Mouse (Mus musculus) midbrain, postnatal 0 days (tissue): ENCODE results near the gene Stk10. TPM values are rescaled to one million over a fixed set of nuclear protein-coding genes. Genes with fewer than 3 reads are reported as not detected.

ENCODE experiments used
- ATAC-seq: fragments of 200-750 bp; cut with Nextera tagmentation; 2 replicates; pipeline ENCODE4 v1.8.0; 2017; ENCODE audit warnings: moderate number of reproducible peaks, mild to moderate bottlenecking, moderate TSS enrichment, moderate library complexity; ENCODE audit not compliant: low FRiP score
- DNase-seq: peaks from one replicate; pipeline ENCODE4 v3.0.0-alpha.2; 2015; ENCODE audit warnings: low spot score
- H3K27ac ChIP-seq: fragments of 300-500 bp; sonication (generic); 2 replicates; pipeline ENCODE4 v1.5.1; 2014; ENCODE audit warnings: low read depth, mild to moderate bottlenecking, low read length, mixed read lengths
- H3K27me3 ChIP-seq: fragments of 300-500 bp; sonication (generic); 2 replicates; pipeline ENCODE4 v1.6.1; 2014; ENCODE audit warnings: low read length, control low read depth, mixed read lengths; ENCODE audit not compliant: insufficient read depth
- H3K36me3 ChIP-seq: fragments of 300-500 bp; sonication (generic); 2 replicates; pipeline ENCODE4 v1.6.1; 2014; ENCODE audit warnings: low read length, control low read depth, mixed read lengths; ENCODE audit not compliant: insufficient read depth
- H3K4me1 ChIP-seq: fragments of 300-500 bp; sonication (generic); 2 replicates; pipeline ENCODE4 v1.6.1; 2014; ENCODE audit warnings: mild to moderate bottlenecking, control low read depth, antibody characterized with exemption, low read length, mixed read lengths; ENCODE audit not compliant: insufficient read depth
- H3K4me2 ChIP-seq: fragments of 300-500 bp; sonication (generic); 2 replicates; pipeline ENCODE4 v1.6.1; 2014; ENCODE audit warnings: low read depth, mild to moderate bottlenecking, low read length, mixed read lengths; ENCODE audit not compliant: poor library complexity, severe bottlenecking
- H3K4me3 ChIP-seq: fragments of 300-500 bp; sonication (generic); 2 replicates; pipeline ENCODE4 v1.5.1; 2014; ENCODE audit warnings: low read depth, mild to moderate bottlenecking, low read length, moderate library complexity
- H3K9ac ChIP-seq: fragments of 300-500 bp; sonication (generic); replicated peaks from 2 replicates; pipeline ENCODE4 v1.6.1; 2014; ENCODE audit warnings: mild to moderate bottlenecking, low read length, moderate library complexity, mixed read lengths; ENCODE audit not compliant: poor library complexity, severe bottlenecking
- H3K9me3 ChIP-seq: fragments of 300-500 bp; sonication (generic); 2 replicates; pipeline ENCODE4 v1.6.1; 2016; ENCODE audit warnings: low read length, control low read depth
- CTCF ChIP-seq: IDR thresholded peaks from 2 replicates; pipeline ENCODE4 v1.5.1; 2016; ENCODE audit warnings: antibody characterized with exemption, mild to moderate bottlenecking
- WGBS: fragments of 180-500 bp; shearing (Covaris S2); extraction: QIAGEN DNeasy Blood & Tissue Kit; methylation state at CpG from one replicate; pipeline ENCODE4 v1.1.7; 2014; 5-methylcytosine and 5-hydroxymethylcytosine counted together
- polyA plus RNA-seq: library from polyadenylated mRNA; unstranded; fragments of >200 nt; fragmentation: Nextera tagmentation; extraction: Ambion mirVana; gene quantifications from 2 replicates; pipeline ENCODE4 v1.2.1, GENCODE M21; 2015
- total RNA-seq: library from RNA; depleted of rRNA; stranded (reverse); fragments of >200 nt; gene quantifications from 2 replicates; pipeline ENCODE4 v1.2.3, GENCODE M21; 2014

Gene Stk10
- total and polyA plus RNA-seq, 2 experiments from 2014 or later, result 0.99 to 9.4 TPM

DNA sequence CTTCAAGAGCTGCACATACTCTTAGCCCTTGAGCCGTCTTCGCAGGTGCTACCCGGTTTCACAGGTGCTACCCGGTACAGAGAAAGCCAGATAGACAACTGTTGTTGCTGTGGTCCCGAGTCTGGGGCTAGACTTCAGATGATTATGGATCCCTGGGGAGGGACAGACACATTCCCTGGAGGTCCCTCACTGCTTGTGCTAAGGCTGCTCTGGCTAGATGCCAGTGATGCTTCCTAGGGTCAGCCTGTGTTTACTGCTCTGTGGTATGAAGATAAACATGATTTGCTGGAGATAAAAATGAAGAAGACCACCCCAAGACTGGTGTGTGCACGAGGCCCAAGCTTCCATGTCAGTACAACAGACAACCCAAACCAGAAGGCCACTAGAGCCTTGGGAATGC, 10.9 kb downstream of the Stk10 start:
- no peak overlapping the region for H3K4me3 ChIP-seq
- no peak overlapping the region for H3K27ac ChIP-seq
- H3K4me2 ChIP-seq, result no peak overlapping the region
- WGBS, result 91% methylated on average over 6 of the region's 6 CpGs
- DNase-seq (no peak), ATAC-seq (no peak)
- no peaks in the 10 kb centered on the region; the same call in 1 of the 2 replicates for H3K36me3 ChIP-seq
- no peaks in the 10 kb centered on the region for H3K4me1 ChIP-seq
- no peaks in the 10 kb centered on the region for H3K9me3 ChIP-seq
- no peaks in the 10 kb centered on the region for H3K27me3 ChIP-seq
- no peak for TF ChIP-seq CTCF
- H3K9ac ChIP-seq, result no peak overlapping the region

- H3K27me3 ChIP-seq, result no peaks in the 10 kb centered on the region
- no peak overlapping the region for H3K27ac ChIP-seq
- H3K9me3 ChIP-seq, result no peaks in the 10 kb centered on the region
- ATAC-seq, result no peak
- no peak for TF ChIP-seq CTCF
- H3K9ac ChIP-seq, result no peak overlapping the region
- H3K4me3 ChIP-seq, result no peak overlapping the region
- WGBS, result 82% methylated on average over 5 of the region's 5 CpGs
- H3K4me1 ChIP-seq, result no peaks in the 10 kb centered on the region; the same call in 1 of the 2 replicates
- no peaks in the 10 kb centered on the region; the same call in 1 of the 2 replicates for H3K36me3 ChIP-seq
- H3K4me2 ChIP-seq, result no peak overlapping the region
- no peak for DNase-seq
Measured at GRCm38 (mm10) chr11:32544497-32544896, 11.4 kb downstream of the Stk10 start.

GRCm38 (mm10) chr11:32545605-32546004, 12.5 kb downstream of the Stk10 start:
- no peak for TF ChIP-seq CTCF
- ATAC-seq (no peak), DNase-seq (no peak)
- H3K9ac ChIP-seq, result no peak overlapping the region
- no peaks in the 10 kb centered on the region for H3K9me3 ChIP-seq
- no peaks in the 10 kb centered on the region for H3K27me3 ChIP-seq
- H3K4me2 ChIP-seq, result no peak overlapping the region
- no peak overlapping the region for H3K27ac ChIP-seq
- H3K36me3 ChIP-seq, result no peaks in the 10 kb centered on the region; the same call in 1 of the 2 replicates
- H3K4me3 ChIP-seq, result no peak overlapping the region
- no peaks in the 10 kb centered on the region; the same call in 1 of the 2 replicates for H3K4me1 ChIP-seq
- WGBS, result 48% methylated on average over 12 of the region's 12 CpGs

- no peak overlapping the region for H3K4me2 ChIP-seq
- no peak overlapping the region for H3K27ac ChIP-seq
- H3K27me3 ChIP-seq, result no peaks in the 10 kb centered on the region
- no peaks in the 10 kb centered on the region; the same call in 1 of the 2 replicates for H3K4me1 ChIP-seq
- H3K4me3 ChIP-seq, result no peak overlapping the region
- TF ChIP-seq CTCF, result no peak
- ATAC-seq (no peak; the same call in 1 of the 2 replicates), DNase-seq (peak; percentile 76)
- H3K9me3 ChIP-seq, result no peaks in the 10 kb centered on the region
- WGBS, result 73% methylated on average over 5 of the region's 5 CpGs
- H3K9ac ChIP-seq, result no peak overlapping the region
- no peaks in the 10 kb centered on the region for H3K36me3 ChIP-seq
Measured at GRCm38 (mm10) chr11:32546483-32546882, 13.4 kb downstream of the Stk10 start.

DNA sequence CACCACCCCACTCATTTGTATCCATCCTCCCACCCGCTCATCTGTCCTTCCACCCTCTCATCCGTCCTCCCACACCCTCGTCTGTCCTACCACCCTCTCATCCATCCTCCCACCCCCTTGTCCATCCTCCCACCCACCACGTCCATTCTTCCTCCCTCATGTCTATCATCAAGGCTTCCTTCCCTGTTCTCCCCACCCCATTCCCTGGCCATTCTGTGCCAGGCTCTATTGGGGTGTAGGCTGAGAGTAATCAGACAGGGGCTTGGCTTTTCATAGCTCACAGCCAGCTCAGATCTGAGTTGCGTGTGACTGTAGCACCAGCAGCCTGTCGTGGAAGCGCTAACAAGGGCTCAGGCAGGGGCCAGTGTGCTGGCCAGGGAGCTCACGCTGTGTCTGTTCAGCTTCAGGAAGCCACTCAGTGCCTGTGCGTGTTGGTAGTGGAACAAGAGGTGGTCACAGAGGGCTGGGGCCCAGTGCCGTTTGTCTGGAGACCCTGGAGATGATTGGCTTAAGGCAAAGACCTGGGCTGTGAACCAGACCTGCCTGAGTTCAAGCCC, 14.4 kb downstream of the Stk10 start:
- H3K9ac ChIP-seq, result no peak overlapping the region
- no peaks in the 10 kb centered on the region; the same call in 1 of the 2 replicates for H3K4me1 ChIP-seq
- DNase-seq (no peak), ATAC-seq (no peak)
- no peaks in the 10 kb centered on the region for H3K27me3 ChIP-seq
- no peak for TF ChIP-seq CTCF
- no peaks in the 10 kb centered on the region for H3K36me3 ChIP-seq
- no peak overlapping the region for H3K4me2 ChIP-seq
- H3K9me3 ChIP-seq, result no peaks in the 10 kb centered on the region
- no peak overlapping the region for H3K27ac ChIP-seq
- no peak overlapping the region for H3K4me3 ChIP-seq
- 75% methylated on average over 10 of the region's 10 CpGs for WGBS

DNA sequence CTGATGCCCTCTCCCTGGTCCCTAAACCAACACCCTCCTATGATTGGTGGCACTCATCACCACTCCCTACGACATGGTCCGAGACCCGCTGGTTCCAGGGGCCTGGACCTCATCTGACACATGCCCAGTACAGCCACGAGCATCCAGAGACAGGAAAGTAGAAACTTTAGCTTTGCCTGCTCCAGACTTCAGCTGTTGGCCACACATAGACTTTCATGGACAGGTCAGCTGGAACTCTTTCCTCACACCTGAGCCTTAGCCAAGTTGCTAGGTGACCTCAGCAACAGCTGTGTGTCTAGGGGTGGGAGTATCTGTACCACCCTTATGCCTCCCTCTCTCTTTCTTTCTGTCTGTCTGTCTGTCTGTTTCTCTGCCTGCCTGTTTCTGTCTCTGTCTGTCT, 15.1 kb downstream of the Stk10 start:
- Histone ChIP-seq H3K4me2 (no peak overlapping the region), H3K4me3 (no peak overlapping the region), H3K27ac (no peak overlapping the region), H3K4me1 (no peaks in the 10 kb centered on the region; the same call in 1 of the 2 replicates), H3K36me3 (no peaks in the 10 kb centered on the region), H3K9ac (no peak overlapping the region), H3K27me3 (no peaks in the 10 kb centered on the region), H3K9me3 (no peaks in the 10 kb centered on the region)
- 91% methylated on average over 4 of the region's 4 CpGs for WGBS
- DNase-seq, result no peak
- ATAC-seq, result no peak
- TF ChIP-seq CTCF, result no peak
